21 mouse cellular contexts compared by ENCODE assay signal in the genomic region with DNA sequence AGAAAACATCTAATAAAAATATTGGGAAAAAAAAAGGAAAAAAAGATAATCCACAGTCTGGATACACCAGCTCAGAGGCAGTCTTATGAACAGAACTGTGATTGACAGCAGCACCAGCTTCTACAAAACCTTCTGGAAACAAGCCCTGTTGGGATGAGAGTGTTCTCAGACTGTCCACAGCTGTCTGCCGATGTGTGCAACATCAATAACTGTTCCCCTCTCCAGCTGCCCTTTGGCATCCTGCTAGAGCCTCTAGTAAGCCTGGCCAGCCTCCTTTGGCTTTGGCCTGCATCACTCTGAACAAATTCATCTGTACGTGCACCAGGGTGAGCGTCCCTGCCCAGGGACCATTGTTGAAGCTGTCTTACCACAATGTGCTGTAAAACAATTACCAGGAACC.
DNase-seq lines count a peak whose midpoint lies in the region; TF ChIP-seq lines count a peak whose summit lies in the region.
"Had no signal": no experiment of that assay in that cellular context is flagged by ENCODE, and none has a peak within 500 bp of the region (broad histone marks: within the 10 kb centered on the region; RNA-seq: fewer than 3 reads in every experiment).

No protein-coding gene starts in this region.

- TF ChIP-seq CTCF in gastrocnemius, adult 2 months (IDR thresholded peaks at IDR 0.05), result no peak
- no peak for TF ChIP-seq CTCF in lung, adult 2 months (IDR thresholded peaks at IDR 0.05; ENCODE audit: insufficient read depth, low read length)

- H3K27ac ChIP-seq in gastrocnemius, adult 2 months, result no peak overlapping the region
- H3K27ac ChIP-seq: hindbrain, embryonic 12.5 days; hindbrain, postnatal 0 days; intestine, embryonic 15.5 days; liver, embryonic 12.5 days; neural tube, embryonic 13.5 days had no signal

- no peaks in the 10 kb centered on the region for H3K4me1 ChIP-seq in lung, adult 2 months (ENCODE audit: control insufficient read depth, insufficient read depth, low read length)
- H3K4me1 ChIP-seq: hindbrain, embryonic 12.5 days; intestine, embryonic 15.5 days; liver, embryonic 12.5 days; neural tube, embryonic 13.5 days had no signal

- WGBS in lung, adult 2 months, result 57% methylated on average over 3 of the region's 3 CpGs

- peak; percentile 36 for DNase-seq in gastrocnemius, adult 2 months
- no peak for DNase-seq in gastrocnemius, postnatal 36 days
- DNase-seq in gastrocnemius, postnatal 10 days, result peak; percentile 29
- DNase-seq in lung, adult 2 months, result peak; percentile 6
- peak; percentile 51 for DNase-seq in lung, postnatal 25 days (ENCODE audit: low spot score)
- DNase-seq in layer of hippocampus, adult 18-20 months (ENCODE audit: low spot score in 2 of 2), result no peak
- DNase-seq in right cerebral cortex, postnatal 36 days (ENCODE audit: low spot score in 2 of 2), result no peak
- no peak for DNase-seq in heart, postnatal 10 days
- DNase-seq: adrenal gland, postnatal 14 days; cerebellum, adult 11-12 months; cerebellum, adult 9-11 months; heart, postnatal 36 days; kidney, adult 2 months; kidney, postnatal 36 days; liver, postnatal 0 days; thymus, postnatal 4 days had no signal

- no peak for TF ChIP-seq POLR2A in lung, adult 2 months (IDR thresholded peaks at IDR 0.05; ENCODE audit: borderline replicate concordance, extremely low read depth, low read depth, low read length)

- no peak overlapping the region for H3K4me3 ChIP-seq in gastrocnemius, adult 2 months
- no peak overlapping the region for H3K4me3 ChIP-seq in lung, adult 2 months (replicated peaks; ENCODE audit: extremely low read depth, low read depth, low read length)
- H3K4me3 ChIP-seq: hindbrain, embryonic 12.5 days; intestine, embryonic 15.5 days; liver, embryonic 12.5 days; neural tube, embryonic 13.5 days had no signal

- intact Hi-C loops in gastrocnemius, adult 2 months (cut with DNase I), result loop anchor here (5.0 kb wide), 1 partner anchor 103 kb away; no protein-coding TSS in a partner anchor
- intact Hi-C loops in gastrocnemius, postnatal 36 days (cut with DNase I), result no loop called here
- intact Hi-C loops in heart, postnatal 10 days (cut with DNase I), result no loop called here

Comparison
In these comparisons a context has a peak if more than half of its experiments do, and no peak if none do; other contexts are left out.
1. DNase-seq: peak in gastrocnemius, adult 2 months (single experiment), gastrocnemius, postnatal 10 days (single experiment), lung, adult 2 months (single experiment) and lung, postnatal 25 days (single experiment); none in gastrocnemius, postnatal 36 days (0 of 2), layer of hippocampus, adult 18-20 months (0 of 2), right cerebral cortex, postnatal 36 days (0 of 2) and heart, postnatal 10 days (0 of 2).